Mouse (Mus musculus) cortical plate, adult 2 months (tissue): ENCODE data around the gene Ptp4a2.

Experiments
- CTCF ChIP-seq: fragments of 200-500 bp; IDR thresholded peaks from 2 replicates; pipeline ENCODE4 v1.5.1; 2011; ENCODE audit warnings: mild to moderate bottlenecking, control low read depth, low read length; ENCODE audit not compliant: insufficient read depth; ENCODE audit errors: extremely low read depth
- POLR2A ChIP-seq: fragments of 200-500 bp; IDR thresholded peaks from 2 replicates; pipeline ENCODE4 v1.6.1; 2011; ENCODE audit warnings: mild to moderate bottlenecking, low read length, control low read depth; ENCODE audit not compliant: insufficient read depth; ENCODE audit errors: extremely low read depth

DNA sequence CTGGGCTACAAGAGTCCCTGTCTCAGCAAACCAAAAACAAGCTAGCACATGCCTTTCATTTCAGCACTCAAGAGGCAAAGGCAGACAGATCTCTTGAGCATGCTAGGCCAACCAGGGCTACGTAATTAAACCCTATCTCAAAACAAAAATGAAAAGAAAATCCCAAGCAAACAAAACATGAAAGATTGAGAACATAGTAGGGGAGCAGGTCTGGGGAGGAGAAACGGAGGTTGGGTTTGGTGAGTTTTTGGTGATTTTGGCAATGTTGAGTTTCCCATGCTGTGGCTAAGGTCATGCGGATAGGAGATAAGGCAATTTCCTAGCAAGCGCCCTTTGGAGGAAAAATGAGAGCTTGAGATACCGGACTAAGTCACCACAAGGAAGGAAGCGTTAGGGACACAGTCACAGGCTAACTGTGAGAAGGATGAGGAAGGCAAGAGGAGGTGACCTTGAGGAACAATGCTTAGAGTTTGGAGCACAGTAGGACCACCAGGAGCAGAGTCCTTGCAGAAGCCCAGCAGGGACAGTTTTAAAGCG is 18.3 kb upstream of the Ptp4a2 start:
- TF ChIP-seq CTCF (no peak), POLR2A (no peak)
